Mouse (Mus musculus) midbrain, postnatal 0 days (tissue): ENCODE data around the gene Nfil3. TPM values are rescaled to one million over a fixed set of nuclear protein-coding genes. Genes with fewer than 3 reads are reported as not detected.

Experiments used
- ATAC-seq: fragments of 200-750 bp; cut with Nextera tagmentation; 2 replicates; pipeline ENCODE4 v1.8.0; 2017; ENCODE audit warnings: moderate number of reproducible peaks, mild to moderate bottlenecking, moderate TSS enrichment, moderate library complexity; ENCODE audit not compliant: low FRiP score
- DNase-seq: peaks from one replicate; pipeline ENCODE4 v3.0.0-alpha.2; 2015; ENCODE audit warnings: low spot score
- H3K27ac ChIP-seq: fragments of 300-500 bp; sonication (generic); 2 replicates; pipeline ENCODE4 v1.5.1; 2014; ENCODE audit warnings: low read depth, mild to moderate bottlenecking, low read length, mixed read lengths
- H3K27me3 ChIP-seq: fragments of 300-500 bp; sonication (generic); 2 replicates; pipeline ENCODE4 v1.6.1; 2014; ENCODE audit warnings: low read length, control low read depth, mixed read lengths; ENCODE audit not compliant: insufficient read depth
- H3K36me3 ChIP-seq: fragments of 300-500 bp; sonication (generic); 2 replicates; pipeline ENCODE4 v1.6.1; 2014; ENCODE audit warnings: low read length, control low read depth, mixed read lengths; ENCODE audit not compliant: insufficient read depth
- H3K4me1 ChIP-seq: fragments of 300-500 bp; sonication (generic); 2 replicates; pipeline ENCODE4 v1.6.1; 2014; ENCODE audit warnings: mild to moderate bottlenecking, control low read depth, antibody characterized with exemption, low read length, mixed read lengths; ENCODE audit not compliant: insufficient read depth
- H3K4me2 ChIP-seq: fragments of 300-500 bp; sonication (generic); 2 replicates; pipeline ENCODE4 v1.6.1; 2014; ENCODE audit warnings: low read depth, mild to moderate bottlenecking, low read length, mixed read lengths; ENCODE audit not compliant: poor library complexity, severe bottlenecking
- H3K4me3 ChIP-seq: fragments of 300-500 bp; sonication (generic); 2 replicates; pipeline ENCODE4 v1.5.1; 2014; ENCODE audit warnings: low read depth, mild to moderate bottlenecking, low read length, moderate library complexity
- H3K9ac ChIP-seq: fragments of 300-500 bp; sonication (generic); replicated peaks from 2 replicates; pipeline ENCODE4 v1.6.1; 2014; ENCODE audit warnings: mild to moderate bottlenecking, low read length, moderate library complexity, mixed read lengths; ENCODE audit not compliant: poor library complexity, severe bottlenecking
- H3K9me3 ChIP-seq: fragments of 300-500 bp; sonication (generic); 2 replicates; pipeline ENCODE4 v1.6.1; 2016; ENCODE audit warnings: low read length, control low read depth
- CTCF ChIP-seq: IDR thresholded peaks from 2 replicates; pipeline ENCODE4 v1.5.1; 2016; ENCODE audit warnings: antibody characterized with exemption, mild to moderate bottlenecking
- WGBS: fragments of 180-500 bp; shearing (Covaris S2); extraction: QIAGEN DNeasy Blood & Tissue Kit; methylation state at CpG from one replicate; pipeline ENCODE4 v1.1.7; 2014; 5-methylcytosine and 5-hydroxymethylcytosine counted together
- polyA plus RNA-seq: library from polyadenylated mRNA; unstranded; fragments of >200 nt; fragmentation: Nextera tagmentation; extraction: Ambion mirVana; gene quantifications from 2 replicates; pipeline ENCODE4 v1.2.1, GENCODE M21; 2015
- total RNA-seq: library from RNA; depleted of rRNA; stranded (reverse); fragments of >200 nt; gene quantifications from 2 replicates; pipeline ENCODE4 v1.2.3, GENCODE M21; 2014; rRNA removed

Nfil3 gene
- total RNA-seq (15.7 and 20.8 TPM in 2 replicates), polyA plus RNA-seq (27.3 and 27.5 TPM in 2 replicates)

- peak; percentile 88 for ATAC-seq
- H3K27me3 ChIP-seq, result no peaks in the 10 kb centered on the region
- peak within 1 kb of the TSS; percentile 62 for H3K4me3 ChIP-seq
- peaks cover 4% of the 10 kb centered on the region; the same call in 1 of the 2 replicates for H3K4me1 ChIP-seq
- H3K9me3 ChIP-seq, result no peaks in the 10 kb centered on the region
- no peak for TF ChIP-seq CTCF
- WGBS, result 0% methylated on average over 26 of the region's 79 CpGs
- H3K27ac ChIP-seq, result peak within 1 kb of the TSS; percentile 88
- H3K36me3 ChIP-seq, result no peaks in the 10 kb centered on the region
- H3K9ac ChIP-seq, result peak within 1 kb of the TSS; percentile 66
- peak within 1 kb of the TSS; percentile 97 for H3K4me2 ChIP-seq
- DNase-seq, result peak; percentile 93
Observed at GRCm38 (mm10) chr13:52980951-52981421, at the start of gene Nfil3. Gene Nfil3, minus strand, starts transcription at chr13:52981073.

GRCm38 (mm10) chr13:53024285-53024684 lies 43.4 kb upstream of the Nfil3 start:
- H3K27ac ChIP-seq, result no peak overlapping the region
- H3K9me3 ChIP-seq, result no peaks in the 10 kb centered on the region
- no peak for TF ChIP-seq CTCF
- ATAC-seq, result no peak
- H3K27me3 ChIP-seq, result no peaks in the 10 kb centered on the region
- 35% methylated on average over 6 of the region's 6 CpGs for WGBS
- H3K4me2 ChIP-seq, result no peak overlapping the region
- no peak overlapping the region for H3K9ac ChIP-seq
- no peaks in the 10 kb centered on the region for H3K36me3 ChIP-seq
- no peak overlapping the region for H3K4me3 ChIP-seq
- H3K4me1 ChIP-seq, result no peaks in the 10 kb centered on the region
- DNase-seq, result no peak

GRCm38 (mm10) chr13:53020282-53020681 lies 39.4 kb upstream of the Nfil3 start:
- Histone ChIP-seq H3K4me2 (no peak overlapping the region), H3K27ac (no peak overlapping the region), H3K36me3 (no peaks in the 10 kb centered on the region), H3K27me3 (no peaks in the 10 kb centered on the region), H3K4me1 (no peaks in the 10 kb centered on the region), H3K9me3 (no peaks in the 10 kb centered on the region), H3K9ac (no peak overlapping the region), H3K4me3 (no peak overlapping the region)
- 80% methylated on average over 3 of the region's 3 CpGs for WGBS
- no peak for DNase-seq
- no peak for TF ChIP-seq CTCF
- ATAC-seq, result no peak

GRCm38 (mm10) chr13:53019532-53019931 lies 38.7 kb upstream of the Nfil3 start:
- Histone ChIP-seq H3K36me3 (no peaks in the 10 kb centered on the region), H3K9ac (no peak overlapping the region), H3K4me1 (no peaks in the 10 kb centered on the region), H3K9me3 (no peaks in the 10 kb centered on the region), H3K4me3 (no peak overlapping the region), H3K27me3 (no peaks in the 10 kb centered on the region), H3K4me2 (no peak overlapping the region), H3K27ac (no peak overlapping the region)
- DNase-seq (no peak), ATAC-seq (no peak)
- 70% methylated on average over 5 of the region's 9 CpGs for WGBS
- TF ChIP-seq CTCF, result 0 out of 2 replicates have a peak, but pooled peaks have one; percentile 12

GRCm38 (mm10) chr13:53018976-53019375 lies 38.1 kb upstream of the Nfil3 start:
- no peaks in the 10 kb centered on the region for H3K27me3 ChIP-seq
- no peak overlapping the region for H3K4me2 ChIP-seq
- no peak for TF ChIP-seq CTCF
- WGBS, result 95% methylated on average over 6 of the region's 6 CpGs
- H3K9me3 ChIP-seq, result no peaks in the 10 kb centered on the region
- H3K4me3 ChIP-seq, result no peak overlapping the region
- H3K4me1 ChIP-seq, result no peaks in the 10 kb centered on the region
- no peak overlapping the region for H3K27ac ChIP-seq
- H3K9ac ChIP-seq, result no peak overlapping the region
- DNase-seq, result no peak
- no peaks in the 10 kb centered on the region for H3K36me3 ChIP-seq
- no peak for ATAC-seq

- Histone ChIP-seq H3K27me3 (no peaks in the 10 kb centered on the region), H3K27ac (no peak overlapping the region), H3K4me1 (no peaks in the 10 kb centered on the region), H3K4me2 (no peak overlapping the region), H3K4me3 (no peak overlapping the region), H3K9me3 (no peaks in the 10 kb centered on the region), H3K9ac (no peak overlapping the region), H3K36me3 (no peaks in the 10 kb centered on the region)
- TF ChIP-seq CTCF, result no peak
- WGBS, result 66% methylated on average over 6 of the region's 6 CpGs
- ATAC-seq (no peak), DNase-seq (no peak)
Observed at GRCm38 (mm10) chr13:53017983-53018382, 37.1 kb upstream of the Nfil3 start.
